Mouse (Mus musculus): Measurements from ENCODE around the gene Col4a3. TPM values are rescaled to one million over a fixed set of nuclear protein-coding genes. Genes with fewer than 3 reads are reported as not detected.

Col4a3 gene
- polyA plus RNA-seq, 1 experiment: not detected

DNA sequence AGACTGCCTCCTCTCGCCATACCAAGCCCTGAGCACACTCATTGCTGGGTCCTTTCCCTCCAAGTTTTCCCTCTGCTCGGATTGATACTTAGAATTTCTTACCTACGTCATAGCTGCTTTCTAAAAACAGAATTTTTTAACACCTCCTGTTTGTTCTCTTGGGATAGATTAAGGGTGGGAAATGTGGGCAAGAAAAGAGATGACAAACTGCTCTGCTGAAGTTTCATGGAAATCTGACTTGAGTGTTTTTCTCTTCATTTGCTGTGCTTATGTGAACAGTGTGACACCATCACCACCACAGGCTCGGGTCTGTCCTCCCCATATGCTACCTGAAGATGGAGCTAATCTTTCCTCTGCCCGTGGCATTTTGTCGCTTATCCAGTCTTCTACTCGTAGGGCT is 154.8 kb downstream of the Col4a3 start:
- TF ChIP-seq POLR2A (IDR thresholded peaks at IDR 0.05; ENCODE audit: insufficient read depth, low read depth, low read length): no peak
- no peak for TF ChIP-seq CTCF (IDR thresholded peaks at IDR 0.05; ENCODE audit: insufficient read depth, low read depth, low read length)
- Histone ChIP-seq H3K4me3 (ENCODE audit: insufficient read depth, low read depth, low read length) (no peak overlapping the region), H3K4me1 (ENCODE audit: control insufficient read depth, insufficient read depth, low read length) (no peaks in the 10 kb centered on the region), H3K27ac (ENCODE audit: insufficient read depth, low read depth, low read length) (no peak overlapping the region)
- 85% methylated on average over 7 of the region's 7 CpGs for WGBS

DNA sequence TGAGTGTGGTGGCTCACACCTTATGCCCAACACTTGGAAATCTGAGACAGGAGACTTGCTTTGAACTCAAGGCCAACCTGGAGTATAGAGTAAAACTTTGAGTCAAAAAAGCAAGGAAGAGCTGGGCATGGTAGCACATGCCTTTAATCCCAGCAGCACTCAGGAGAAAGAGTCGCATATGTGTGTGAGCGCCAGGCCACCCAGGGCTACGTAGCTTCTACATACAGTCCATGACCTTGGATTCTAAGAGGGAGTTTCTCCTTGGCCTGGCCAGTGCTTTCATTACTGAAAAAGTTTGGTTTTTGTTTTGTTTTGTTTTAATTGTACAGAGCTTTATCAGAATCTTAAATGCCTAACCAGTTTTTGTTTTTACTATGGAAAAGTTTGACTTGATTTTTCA is 157.2 kb downstream of the Col4a3 start:
- no peak overlapping the region for H3K27ac ChIP-seq (ENCODE audit: insufficient read depth, low read depth, low read length)
- H3K4me3 ChIP-seq (ENCODE audit: insufficient read depth, low read depth, low read length): no peak overlapping the region
- TF ChIP-seq CTCF (IDR thresholded peaks at IDR 0.05; ENCODE audit: insufficient read depth, low read depth, low read length) (no peak), POLR2A (IDR thresholded peaks at IDR 0.05; ENCODE audit: insufficient read depth, low read depth, low read length) (no peak)
- WGBS: 92% methylated on average over 3 of the region's 3 CpGs
- no peaks in the 10 kb centered on the region for H3K4me1 ChIP-seq (ENCODE audit: control insufficient read depth, insufficient read depth, low read length)

DNA sequence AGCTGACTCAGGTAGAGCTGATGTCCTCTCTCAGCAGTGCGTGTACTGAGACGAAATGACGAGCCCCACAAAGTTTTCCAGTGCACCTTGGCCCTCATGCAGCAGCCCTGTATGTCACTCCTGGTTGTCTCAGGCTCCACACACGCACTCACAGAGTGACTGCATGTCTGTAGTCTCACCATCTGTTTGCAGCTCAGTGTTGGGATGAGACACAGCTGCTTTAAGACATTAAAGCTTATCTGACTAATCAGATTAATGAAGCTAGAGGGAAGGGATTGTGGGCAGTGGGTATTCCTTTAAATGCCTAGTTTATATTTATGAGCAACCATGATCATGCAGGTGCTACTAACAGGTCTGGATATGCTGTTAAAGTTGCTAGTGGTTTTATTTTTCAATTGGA is 159.7 kb downstream of the Col4a3 start:
- no peak overlapping the region for H3K27ac ChIP-seq (ENCODE audit: insufficient read depth, low read depth, low read length)
- H3K4me3 ChIP-seq (ENCODE audit: insufficient read depth, low read depth, low read length): no peak overlapping the region
- H3K4me1 ChIP-seq (ENCODE audit: control insufficient read depth, insufficient read depth, low read length): no peaks in the 10 kb centered on the region
- TF ChIP-seq POLR2A (IDR thresholded peaks at IDR 0.05; ENCODE audit: insufficient read depth, low read depth, low read length): no peak
- TF ChIP-seq CTCF (IDR thresholded peaks at IDR 0.05; ENCODE audit: insufficient read depth, low read depth, low read length): no peak
- WGBS: 84% methylated on average over 4 of the region's 4 CpGs

DNA sequence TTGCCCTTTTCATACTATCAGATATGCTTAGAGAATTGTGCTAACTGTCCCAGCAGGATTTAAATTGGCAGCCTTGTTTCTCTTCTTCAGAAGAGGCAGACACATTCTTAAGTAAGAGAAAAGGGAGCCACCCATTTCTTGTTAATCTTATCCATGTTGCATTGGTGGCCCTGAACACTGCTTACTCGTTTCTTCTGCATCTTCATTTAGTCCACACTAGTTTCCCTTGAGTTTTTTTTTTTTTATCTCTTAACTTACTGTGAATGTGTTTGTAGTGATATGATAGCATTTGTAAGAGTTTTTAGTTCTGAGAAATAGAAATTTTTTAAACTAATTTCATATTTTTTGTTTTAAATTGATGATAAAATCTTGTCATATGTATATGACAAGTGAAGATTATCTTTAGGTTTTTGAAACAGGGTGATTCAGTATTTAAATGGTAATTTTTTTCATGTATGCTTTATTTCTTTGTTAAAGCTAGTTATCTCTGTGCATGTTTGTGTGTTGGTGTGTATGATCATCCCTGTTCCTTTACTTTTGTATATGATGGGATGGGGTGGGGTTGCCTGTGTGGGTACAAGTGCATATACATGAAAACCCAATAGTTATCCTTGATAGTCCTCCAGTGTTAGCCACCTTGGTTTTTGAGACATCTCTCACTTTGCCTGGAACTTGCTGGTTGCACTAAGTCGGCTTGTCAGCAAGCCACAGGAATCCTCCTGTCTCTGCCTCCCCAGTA is 161.2 kb downstream of the Col4a3 start:
- WGBS: 84% methylated on average over 2 of the region's 2 CpGs
- TF ChIP-seq CTCF (IDR thresholded peaks at IDR 0.05; ENCODE audit: insufficient read depth, low read depth, low read length): no peak
- no peak for TF ChIP-seq POLR2A (IDR thresholded peaks at IDR 0.05; ENCODE audit: insufficient read depth, low read depth, low read length)

DNA sequence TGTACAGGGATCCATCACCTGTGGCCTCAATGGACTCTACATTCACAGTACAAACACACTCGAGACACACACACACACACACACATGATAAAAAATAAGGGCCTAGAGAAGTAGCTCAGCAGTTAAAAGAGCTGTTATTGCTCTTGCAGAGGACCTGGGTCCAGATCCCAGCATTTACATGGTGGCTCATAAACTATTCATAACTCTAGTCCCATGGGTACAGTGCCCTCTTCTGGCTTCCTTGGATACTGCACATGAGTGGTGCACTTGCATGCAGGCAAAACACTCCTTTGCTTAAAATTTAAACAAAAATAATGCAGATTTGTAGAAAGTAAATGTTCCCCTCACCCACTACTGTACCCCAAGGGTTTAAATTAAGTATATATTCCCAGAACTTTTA is 172.8 kb downstream of the Col4a3 start:
- Histone ChIP-seq H3K27ac (ENCODE audit: insufficient read depth, low read depth, low read length) (no peak overlapping the region), H3K4me3 (ENCODE audit: insufficient read depth, low read depth, low read length) (no peak overlapping the region), H3K4me1 (ENCODE audit: control insufficient read depth, insufficient read depth, low read length) (no peaks in the 10 kb centered on the region)
- TF ChIP-seq POLR2A (IDR thresholded peaks at IDR 0.05; ENCODE audit: insufficient read depth, low read depth, low read length): no peak
- no peak for TF ChIP-seq CTCF (IDR thresholded peaks at IDR 0.05; ENCODE audit: insufficient read depth, low read depth, low read length)
- WGBS: 91% methylated on average over 1 of the region's 1 CpGs

More for the DNA sequence above, 161.2 kb downstream of the Col4a3 start:
- Histone ChIP-seq H3K27ac (ENCODE audit: insufficient read depth, low read depth, low read length) (no peak overlapping the region), H3K4me3 (ENCODE audit: insufficient read depth, low read depth, low read length) (no peak overlapping the region), H3K4me1 (ENCODE audit: control insufficient read depth, insufficient read depth, low read length) (no peaks in the 10 kb centered on the region)

DNA sequence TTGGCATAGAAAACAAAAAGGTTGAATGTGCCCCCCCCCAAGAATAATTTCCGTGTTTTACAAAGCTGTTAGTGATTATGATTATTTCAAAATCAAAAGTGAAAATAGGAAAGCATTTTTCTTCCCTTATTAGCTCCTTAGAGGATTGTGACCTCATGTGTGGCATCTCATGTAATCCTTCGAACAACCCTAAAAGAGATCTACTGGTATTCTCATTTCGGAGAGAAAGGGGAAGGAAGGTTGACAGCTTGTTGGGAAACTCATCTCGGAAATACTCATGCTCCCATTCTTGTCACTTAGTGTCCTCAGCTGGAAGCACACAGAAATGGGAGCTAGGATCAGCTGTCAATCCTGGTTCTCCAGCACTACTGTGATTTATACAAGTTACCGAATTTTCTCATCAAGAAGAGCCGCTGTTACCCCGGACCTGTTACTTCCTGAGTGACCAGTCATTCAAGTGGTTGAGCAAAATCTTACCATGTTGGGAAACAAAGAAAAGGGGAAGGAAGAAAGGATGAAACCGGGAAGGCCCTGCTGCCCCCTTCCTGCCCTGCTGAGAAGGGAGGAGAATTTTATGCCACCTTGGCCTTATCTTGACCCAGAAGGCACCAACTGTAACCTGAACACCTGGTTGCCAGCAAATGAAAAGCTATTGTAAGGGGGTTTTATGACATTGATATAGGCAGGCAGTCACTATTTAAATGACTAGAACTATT is 174.9 kb downstream of the Col4a3 start:
- no peak overlapping the region for H3K27ac ChIP-seq (ENCODE audit: insufficient read depth, low read depth, low read length)
- no peaks in the 10 kb centered on the region for H3K4me1 ChIP-seq (ENCODE audit: control insufficient read depth, insufficient read depth, low read length)
- WGBS: 90% methylated on average over 8 of the region's 8 CpGs
- H3K4me3 ChIP-seq (ENCODE audit: insufficient read depth, low read depth, low read length): no peak overlapping the region
- TF ChIP-seq CTCF (IDR thresholded peaks at IDR 0.05; ENCODE audit: insufficient read depth, low read depth, low read length) (no peak), POLR2A (IDR thresholded peaks at IDR 0.05; ENCODE audit: insufficient read depth, low read depth, low read length) (no peak)

DNA sequence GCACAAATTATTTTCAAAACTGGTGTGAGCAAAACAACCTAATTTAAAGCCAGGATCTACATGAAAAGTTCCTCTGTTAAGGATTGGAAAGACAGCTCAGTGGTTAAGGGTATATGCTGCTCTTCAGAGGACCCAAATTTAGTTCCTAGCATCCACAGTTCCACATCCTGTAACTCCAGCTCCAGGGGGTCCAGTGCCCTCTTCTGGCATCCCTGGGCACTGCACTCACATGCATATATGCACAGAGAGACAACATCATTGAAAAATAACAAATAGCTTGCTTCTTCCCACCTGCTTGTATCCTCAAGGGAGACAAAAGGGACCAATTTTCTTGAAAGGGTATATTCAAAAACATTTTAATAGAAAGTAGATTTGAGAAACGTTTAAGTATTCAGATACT is 175.6 kb downstream of the Col4a3 start:
- no peaks in the 10 kb centered on the region for H3K4me1 ChIP-seq (ENCODE audit: control insufficient read depth, insufficient read depth, low read length)
- WGBS: 89% methylated on average over 1 of the region's 1 CpGs
- no peak for TF ChIP-seq CTCF (IDR thresholded peaks at IDR 0.05; ENCODE audit: insufficient read depth, low read depth, low read length)
- TF ChIP-seq POLR2A (IDR thresholded peaks at IDR 0.05; ENCODE audit: insufficient read depth, low read depth, low read length): no peak
- H3K4me3 ChIP-seq (ENCODE audit: insufficient read depth, low read depth, low read length): no peak overlapping the region
- H3K27ac ChIP-seq (ENCODE audit: insufficient read depth, low read depth, low read length): no peak overlapping the region

DNA sequence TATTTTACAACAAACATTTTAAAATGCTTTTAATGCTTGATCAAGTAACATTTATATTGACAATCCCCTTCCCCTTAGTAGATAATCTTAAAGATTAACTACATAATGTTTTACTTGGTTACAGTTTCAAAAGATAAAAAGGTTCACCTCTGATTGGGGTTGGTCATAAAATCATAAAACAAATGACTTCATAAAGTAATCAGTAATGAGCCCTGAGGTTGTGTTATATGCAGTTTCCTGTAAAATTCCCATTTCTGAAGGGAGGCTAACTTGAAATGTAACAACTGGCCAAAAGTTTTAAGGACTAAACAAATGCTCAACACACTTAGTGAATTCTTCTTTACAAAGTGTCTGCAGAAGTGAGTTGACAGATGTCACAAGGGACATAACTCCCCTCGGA is 179.5 kb downstream of the Col4a3 start:
- TF ChIP-seq CTCF (IDR thresholded peaks at IDR 0.05; ENCODE audit: insufficient read depth, low read depth, low read length) (no peak), POLR2A (IDR thresholded peaks at IDR 0.05; ENCODE audit: insufficient read depth, low read depth, low read length) (no peak)
- H3K4me3 ChIP-seq (ENCODE audit: insufficient read depth, low read depth, low read length): no peak overlapping the region
- H3K4me1 ChIP-seq (ENCODE audit: control insufficient read depth, insufficient read depth, low read length): no peaks in the 10 kb centered on the region
- 64% methylated on average over 1 of the region's 1 CpGs for WGBS
- no peak overlapping the region for H3K27ac ChIP-seq (ENCODE audit: insufficient read depth, low read depth, low read length)

DNA sequence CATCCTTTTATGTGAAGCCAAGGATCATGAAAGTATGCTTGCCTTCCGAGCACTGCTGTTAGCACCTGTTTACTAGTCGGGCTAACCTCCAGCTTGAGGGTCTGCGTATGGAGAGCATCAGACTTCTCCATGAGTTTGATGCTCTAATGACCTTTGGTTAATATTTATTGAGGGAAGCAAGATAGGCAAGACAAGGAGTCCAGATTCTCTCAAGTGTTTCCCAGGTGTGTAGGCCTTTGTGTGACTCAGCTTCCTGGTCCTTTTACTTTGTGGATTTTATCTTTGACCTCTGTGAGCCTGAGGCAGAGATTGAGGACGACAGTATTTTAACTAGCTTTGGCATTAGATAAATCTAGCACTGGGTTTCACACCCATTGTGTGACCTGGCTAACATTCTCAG is 179.9 kb downstream of the Col4a3 start:
- TF ChIP-seq POLR2A (IDR thresholded peaks at IDR 0.05; ENCODE audit: insufficient read depth, low read depth, low read length): no peak
- no peak for TF ChIP-seq CTCF (IDR thresholded peaks at IDR 0.05; ENCODE audit: insufficient read depth, low read depth, low read length)
- 81% methylated on average over 4 of the region's 4 CpGs for WGBS
- H3K4me3 ChIP-seq (ENCODE audit: insufficient read depth, low read depth, low read length): no peak overlapping the region
- H3K4me1 ChIP-seq (ENCODE audit: control insufficient read depth, insufficient read depth, low read length): no peaks in the 10 kb centered on the region
- no peak overlapping the region for H3K27ac ChIP-seq (ENCODE audit: insufficient read depth, low read depth, low read length)
